Mouse (Mus musculus) hindbrain, embryonic 11.5 days (tissue): ENCODE measurements around the gene Aadacl2. TPM values are rescaled to one million over a fixed set of nuclear protein-coding genes. Genes with fewer than 3 reads are reported as not detected.

Experiments
- ATAC-seq: fragments of 200-750 bp; cut with Nextera tagmentation; 2 replicates; pipeline ENCODE4 v1.8.0; 2017; ENCODE audit warnings: mild to moderate bottlenecking, moderate TSS enrichment, moderate library complexity; ENCODE audit not compliant: low FRiP score
- DNase-seq: peaks from one replicate; pipeline ENCODE4 v3.0.0-alpha.2; 2015; ENCODE audit warnings: low spot score
- H3K27ac ChIP-seq: fragments of 300-500 bp; sonication (generic); 2 replicates; pipeline ENCODE4 v1.5.1; 2014; ENCODE audit warnings: mild to moderate bottlenecking, low read depth, low read length
- H3K27me3 ChIP-seq: fragments of 300-500 bp; sonication (generic); 2 replicates; pipeline ENCODE4 v1.6.1; 2014; ENCODE audit warnings: mild to moderate bottlenecking, low read length, moderate library complexity, mixed read lengths; ENCODE audit not compliant: control insufficient read depth, insufficient read depth
- H3K36me3 ChIP-seq: fragments of 300-500 bp; sonication (generic); 2 replicates; pipeline ENCODE4 v1.6.1; 2014; ENCODE audit warnings: mild to moderate bottlenecking, low read length, moderate library complexity, mixed read lengths; ENCODE audit not compliant: control insufficient read depth, insufficient read depth
- H3K4me1 ChIP-seq: fragments of 300-500 bp; sonication (generic); replicated peaks from 2 replicates; pipeline ENCODE4 v1.6.1; 2014; ENCODE audit warnings: low read length, mixed read lengths; ENCODE audit not compliant: control insufficient read depth, insufficient read depth
- H3K4me2 ChIP-seq: fragments of 300-500 bp; sonication (generic); replicated peaks from 2 replicates; pipeline ENCODE4 v1.6.1; 2014; ENCODE audit warnings: mild to moderate bottlenecking, low read depth, low read length
- H3K4me3 ChIP-seq: fragments of 300-500 bp; sonication (generic); 2 replicates; pipeline ENCODE4 v1.5.1; 2014; ENCODE audit warnings: low read depth, low read length
- H3K9ac ChIP-seq: fragments of 300-500 bp; sonication (generic); 2 replicates; pipeline ENCODE4 v1.6.1; 2014; ENCODE audit warnings: low read depth, low read length
- H3K9me3 ChIP-seq: fragments of 300-500 bp; sonication (generic); 2 replicates; pipeline ENCODE4 v1.6.1; 2016; ENCODE audit warnings: low read length; ENCODE audit not compliant: control insufficient read depth
- WGBS: fragments of 180-500 bp; shearing (Covaris S2); extraction: QIAGEN DNeasy Blood & Tissue Kit; methylation state at CpG from one replicate; pipeline ENCODE4 v1.1.7; 2014; 5-methylcytosine and 5-hydroxymethylcytosine counted together
- polyA plus RNA-seq: library from polyadenylated mRNA; unstranded; fragments of >200 nt; fragmentation: Nextera tagmentation; extraction: Ambion mirVana; gene quantifications from 2 replicates; pipeline ENCODE4 v1.2.1, GENCODE M21; 2014

Gene Aadacl2
- not detected in 2 replicates for polyA plus RNA-seq

- Histone ChIP-seq H3K4me1 (no peaks in the 10 kb centered on the region), H3K27me3 (no peaks in the 10 kb centered on the region), H3K4me3 (no peak within 1 kb of the TSS), H3K4me2 (no peak within 1 kb of the TSS), H3K27ac (no peak within 1 kb of the TSS), H3K36me3 (no peaks in the 10 kb centered on the region), H3K9me3 (no peaks in the 10 kb centered on the region), H3K9ac (no peak within 1 kb of the TSS)
- ATAC-seq: no peak
- whole genome bisulfite sequencing: 73% methylated on average over 1 of the region's 1 CpGs
- DNase-seq: no peak
Observed at GRCm38 (mm10) chr3:60006443-60006842, at the start of gene Aadacl2. Aadacl2 (plus strand) TSS chr3:60006743.

DNA sequence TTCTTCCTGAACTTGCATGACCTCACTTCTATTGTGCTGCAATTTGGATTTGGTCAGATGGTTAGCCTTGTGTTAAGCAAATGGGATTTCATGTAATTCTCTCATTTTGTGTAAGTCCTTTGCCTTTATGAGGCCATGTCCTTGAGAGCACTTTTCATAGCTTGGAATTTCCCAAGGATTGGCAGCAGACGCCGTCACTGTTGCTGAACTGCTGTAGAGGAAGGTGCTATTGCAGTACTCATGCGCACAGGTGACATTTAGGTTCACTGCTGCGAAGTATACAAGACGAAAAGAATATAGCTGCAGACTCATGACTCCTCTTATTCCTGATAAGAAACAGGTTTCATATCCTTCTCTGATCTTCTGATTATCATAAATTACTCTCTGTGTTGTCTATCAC lies 35.7 kb upstream of the Aadacl2 start:
- Histone ChIP-seq H3K36me3 (no peaks in the 10 kb centered on the region), H3K4me2 (no peak overlapping the region), H3K4me1 (no peaks in the 10 kb centered on the region), H3K9ac (no peak overlapping the region), H3K27ac (no peak overlapping the region), H3K9me3 (no peaks in the 10 kb centered on the region), H3K27me3 (no peaks in the 10 kb centered on the region), H3K4me3 (no peak overlapping the region)
- ATAC-seq (no peak), DNase-seq (no peak)
- 88% methylated on average over 5 of the region's 5 CpGs for WGBS

GRCm38 (mm10) chr3:59974591-59974990 lies 32.0 kb upstream of the Aadacl2 start:
- DNase-seq: no peak
- H3K4me3 ChIP-seq: no peak overlapping the region
- H3K27ac ChIP-seq: no peak overlapping the region
- no peaks in the 10 kb centered on the region for H3K27me3 ChIP-seq
- H3K36me3 ChIP-seq: no peaks in the 10 kb centered on the region
- ATAC-seq: no peak
- H3K9ac ChIP-seq: no peak overlapping the region
- no peaks in the 10 kb centered on the region for H3K9me3 ChIP-seq
- no peak overlapping the region for H3K4me2 ChIP-seq
- H3K4me1 ChIP-seq: no peaks in the 10 kb centered on the region

GRCm38 (mm10) chr3:60003622-60004021 lies 2.9 kb upstream of the Aadacl2 start:
- H3K4me3 ChIP-seq: no peak overlapping the region
- no peaks in the 10 kb centered on the region for H3K9me3 ChIP-seq
- no peak for ATAC-seq
- no peak overlapping the region for H3K9ac ChIP-seq
- no peak overlapping the region for H3K4me2 ChIP-seq
- H3K36me3 ChIP-seq: no peaks in the 10 kb centered on the region
- no peak for DNase-seq
- H3K27me3 ChIP-seq: no peaks in the 10 kb centered on the region
- H3K4me1 ChIP-seq: no peaks in the 10 kb centered on the region
- H3K27ac ChIP-seq: no peak overlapping the region

DNA sequence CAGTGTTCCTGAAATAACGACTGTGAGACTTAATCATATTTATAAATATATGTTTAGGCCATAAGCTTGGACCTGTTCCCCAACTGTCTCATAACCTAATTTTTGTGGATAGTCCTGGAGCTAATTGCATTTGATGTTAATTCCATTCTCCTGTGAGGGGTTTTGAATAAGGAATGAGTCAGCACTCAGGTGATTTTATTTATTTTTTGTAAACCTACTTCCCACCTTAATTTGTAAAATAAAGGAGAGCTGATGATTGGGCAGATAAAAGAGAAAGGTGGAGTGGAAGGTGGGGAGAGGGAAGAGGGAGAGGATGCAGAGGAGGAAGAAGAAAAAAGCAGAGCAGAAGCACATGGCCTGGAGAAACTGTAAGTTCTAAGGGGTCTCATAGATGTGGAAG lies 18.9 kb downstream of the Aadacl2 start, which contains the start of gene Aadac:
Aadac (plus strand) TSS at position 301 of the 400 bp plus-strand sequence.
- Histone ChIP-seq H3K36me3 (no peaks in the 10 kb centered on the region), H3K27ac (no peak within 1 kb of the TSS), H3K4me1 (no peaks in the 10 kb centered on the region), H3K4me2 (no peak within 1 kb of the TSS), H3K4me3 (no peak within 1 kb of the TSS), H3K27me3 (no peaks in the 10 kb centered on the region), H3K9me3 (no peaks in the 10 kb centered on the region), H3K9ac (no peak within 1 kb of the TSS)
- ATAC-seq (no peak), DNase-seq (no peak)
- 74% methylated on average over 1 of the region's 1 CpGs for WGBS

DNA sequence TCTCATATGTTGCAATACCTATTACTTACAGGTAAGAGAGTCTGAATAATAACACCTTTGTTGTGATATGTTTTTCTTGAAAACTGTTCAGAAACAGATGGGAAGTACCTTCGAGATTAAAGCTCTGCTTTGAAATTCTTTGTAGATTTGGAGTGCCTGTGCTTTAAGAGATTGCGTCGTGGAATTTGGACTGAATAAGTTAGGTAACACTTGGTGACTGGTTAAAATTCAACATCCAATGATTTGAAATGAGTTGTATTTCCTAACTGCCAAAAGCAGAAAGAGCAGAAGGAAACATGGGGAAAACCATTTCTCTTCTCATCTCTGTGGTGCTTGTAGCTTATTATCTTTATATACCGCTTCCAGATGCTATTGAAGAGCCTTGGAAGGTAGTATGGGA lies 25.0 kb downstream of the Aadacl2 start:
- Histone ChIP-seq H3K4me3 (no peak overlapping the region), H3K4me1 (no peaks in the 10 kb centered on the region), H3K9ac (no peak overlapping the region), H3K27me3 (no peaks in the 10 kb centered on the region), H3K4me2 (no peak overlapping the region), H3K9me3 (no peaks in the 10 kb centered on the region), H3K27ac (no peak overlapping the region), H3K36me3 (no peaks in the 10 kb centered on the region)
- no peak for DNase-seq
- no peak for ATAC-seq
- 88% methylated on average over 4 of the region's 4 CpGs for WGBS

DNA sequence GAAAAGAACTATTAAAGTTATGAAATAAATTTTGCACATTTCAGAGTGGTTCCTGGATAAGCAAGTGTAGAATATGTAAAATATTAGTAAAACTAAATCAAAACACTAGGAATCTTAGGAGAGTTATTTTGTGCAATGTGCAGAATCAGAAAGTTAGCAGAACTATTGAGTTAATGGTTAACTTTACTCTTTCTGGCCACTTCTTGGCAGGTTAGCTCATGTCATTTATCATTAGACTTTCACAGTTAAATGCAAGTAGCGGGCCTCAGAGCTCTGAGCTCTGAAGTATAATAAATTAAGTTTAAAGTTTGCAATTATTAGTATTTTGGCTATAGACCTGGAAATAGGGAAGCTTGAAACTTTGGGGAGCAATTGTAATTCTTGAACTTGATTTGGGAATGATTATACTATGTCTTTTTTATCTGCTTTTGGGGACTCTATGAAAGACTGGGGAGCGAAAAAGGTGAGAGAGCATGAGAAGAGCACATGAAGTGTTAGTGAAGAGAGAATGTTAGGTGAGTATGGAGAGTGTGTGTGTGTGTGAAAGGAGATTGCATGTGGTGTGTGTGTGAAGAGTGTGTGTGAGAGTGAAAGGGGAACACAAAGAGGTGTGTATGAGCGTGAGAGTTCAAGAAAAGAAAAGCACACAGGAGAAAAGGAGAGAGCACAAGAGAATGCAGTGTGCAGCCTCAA lies 39.8 kb downstream of the Aadacl2 start:
- H3K9ac ChIP-seq: no peak overlapping the region
- no peaks in the 10 kb centered on the region for H3K4me1 ChIP-seq
- H3K27me3 ChIP-seq: no peaks in the 10 kb centered on the region
- DNase-seq (no peak), ATAC-seq (no peak)
- H3K9me3 ChIP-seq: no peaks in the 10 kb centered on the region
- H3K4me3 ChIP-seq: no peak overlapping the region
- no peaks in the 10 kb centered on the region for H3K36me3 ChIP-seq
- H3K4me2 ChIP-seq: no peak overlapping the region
- WGBS: 74% methylated on average over 3 of the region's 3 CpGs
- no peak overlapping the region for H3K27ac ChIP-seq

- Histone ChIP-seq H3K4me1 (no peaks in the 10 kb centered on the region), H3K27ac (no peak overlapping the region)
- 82% methylated on average over 3 of the region's 3 CpGs for WGBS
Observed at GRCm38 (mm10) chr3:60053231-60053927, 46.8 kb downstream of the Aadacl2 start.

GRCm38 (mm10) chr3:60053931-60054330 lies 47.4 kb downstream of the Aadacl2 start:
- no peaks in the 10 kb centered on the region for H3K27me3 ChIP-seq
- H3K27ac ChIP-seq: no peak overlapping the region
- no peak overlapping the region for H3K4me3 ChIP-seq
- DNase-seq (no peak), ATAC-seq (no peak)
- H3K4me2 ChIP-seq: no peak overlapping the region
- 93% methylated on average over 2 of the region's 2 CpGs for WGBS
- H3K9me3 ChIP-seq: no peaks in the 10 kb centered on the region
- H3K9ac ChIP-seq: no peak overlapping the region
- no peaks in the 10 kb centered on the region for H3K4me1 ChIP-seq
- no peaks in the 10 kb centered on the region for H3K36me3 ChIP-seq

More at GRCm38 (mm10) chr3:60053231-60053927, 46.8 kb downstream of the Aadacl2 start:
- Histone ChIP-seq H3K4me2 (no peak overlapping the region), H3K36me3 (no peaks in the 10 kb centered on the region), H3K9me3 (no peaks in the 10 kb centered on the region), H3K9ac (no peak overlapping the region), H3K4me3 (no peak overlapping the region), H3K27me3 (no peaks in the 10 kb centered on the region)
- no peak for DNase-seq
- no peak for ATAC-seq
